Mouse (Mus musculus): ENCODE measurements around the gene Tmem151b.

Gene Tmem151b

DNA sequence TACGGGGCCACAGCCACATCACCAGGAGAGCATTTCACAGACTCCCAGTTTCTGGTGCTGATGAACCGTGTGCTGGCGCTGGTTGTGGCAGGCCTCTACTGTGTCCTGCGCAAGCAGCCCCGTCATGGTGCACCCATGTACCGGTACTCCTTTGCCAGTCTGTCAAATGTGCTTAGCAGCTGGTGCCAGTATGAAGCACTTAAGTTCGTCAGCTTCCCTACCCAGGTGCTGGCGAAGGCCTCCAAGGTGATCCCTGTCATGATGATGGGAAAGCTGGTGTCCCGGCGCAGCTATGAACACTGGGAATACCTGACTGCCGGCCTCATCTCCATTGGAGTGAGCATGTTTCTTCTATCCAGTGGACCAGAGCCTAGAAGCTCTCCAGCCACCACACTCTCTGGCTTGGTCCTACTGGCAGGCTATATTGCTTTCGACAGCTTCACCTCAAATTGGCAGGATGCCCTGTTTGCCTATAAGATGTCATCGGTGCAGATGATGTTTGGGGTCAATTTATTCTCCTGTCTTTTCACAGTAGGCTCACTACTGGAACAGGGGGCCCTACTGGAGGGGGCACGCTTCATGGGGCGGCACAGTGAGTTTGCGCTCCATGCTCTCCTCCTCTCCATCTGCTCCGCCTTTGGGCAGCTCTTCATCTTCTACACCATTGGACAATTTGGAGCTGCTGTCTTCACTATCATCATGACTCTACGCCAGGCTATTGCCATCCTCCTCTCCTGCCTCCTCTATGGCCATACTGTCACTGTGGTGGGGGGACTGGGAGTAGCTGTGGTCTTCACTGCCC lies 17.1 kb upstream of the Tmem151b start:
- in situ Hi-C loops (cut with MboI, MseI): no loop called here

DNA sequence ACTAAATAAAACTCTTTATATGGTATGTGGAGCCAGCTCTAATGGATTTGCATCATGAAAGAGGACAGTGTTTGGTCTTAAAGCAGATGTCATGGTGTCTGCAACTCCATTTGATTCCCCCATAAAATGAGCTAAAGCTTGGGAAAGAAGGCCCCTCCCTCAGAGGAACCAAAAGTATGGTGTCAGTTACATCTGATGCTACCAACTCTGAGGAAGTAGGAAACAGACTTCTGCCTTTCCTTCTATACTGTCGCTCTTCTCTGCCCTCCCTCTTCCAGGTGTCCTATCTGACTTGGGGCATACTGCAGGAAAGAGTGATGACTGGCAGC lies 16.5 kb upstream of the Tmem151b start:
- in situ Hi-C loops (cut with MboI, MseI): no loop called here

DNA sequence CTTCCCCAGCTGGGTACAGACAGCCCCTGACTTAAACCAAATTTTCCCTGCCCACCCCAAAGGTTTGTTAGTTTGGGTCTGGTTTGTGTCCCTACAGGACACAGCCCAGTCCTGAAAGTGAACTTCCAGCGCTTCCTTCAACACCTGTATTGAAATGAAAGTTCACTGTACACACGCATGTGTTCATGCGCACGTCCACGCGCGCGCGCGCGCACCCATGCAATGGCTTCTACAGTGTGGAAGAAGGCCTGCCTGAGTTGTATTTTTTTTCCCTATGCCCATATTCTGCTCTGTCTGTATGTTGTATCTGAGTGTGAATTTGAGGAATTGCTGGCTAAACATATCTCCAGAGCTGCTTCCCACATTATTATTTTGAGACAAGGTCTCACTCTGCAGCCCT lies 15.6 kb upstream of the Tmem151b start:
- in situ Hi-C loops (cut with MboI, MseI): no loop called here

DNA sequence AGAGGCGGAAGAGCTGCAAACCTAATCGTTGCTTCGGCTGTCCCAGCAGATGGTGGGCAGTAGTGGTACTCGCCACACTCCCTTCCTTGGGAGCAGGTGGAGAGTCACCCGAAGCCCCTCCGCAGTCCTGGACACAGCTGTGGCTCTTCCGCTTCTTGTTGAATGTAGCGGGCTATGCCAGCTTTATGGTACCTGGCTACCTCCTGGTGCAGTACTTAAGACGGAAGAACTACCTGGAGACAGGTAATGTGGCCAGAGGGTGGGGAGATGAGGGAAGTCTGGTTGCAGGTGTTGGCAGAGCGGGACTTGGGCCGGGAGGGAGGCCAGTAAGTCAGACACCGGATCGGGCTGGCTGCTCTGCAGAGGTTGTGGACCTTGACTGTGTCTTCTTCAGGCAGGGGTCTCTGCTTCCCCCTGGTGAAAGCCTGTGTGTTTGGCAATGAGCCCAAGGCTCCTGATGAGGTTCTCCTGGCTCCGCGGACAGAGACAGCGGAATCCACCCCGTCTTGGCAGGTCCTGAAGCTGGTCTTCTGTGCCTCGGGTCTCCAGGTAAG lies 15.1 kb upstream of the Tmem151b start:
- in situ Hi-C loops (cut with MboI, MseI): no loop called here

DNA sequence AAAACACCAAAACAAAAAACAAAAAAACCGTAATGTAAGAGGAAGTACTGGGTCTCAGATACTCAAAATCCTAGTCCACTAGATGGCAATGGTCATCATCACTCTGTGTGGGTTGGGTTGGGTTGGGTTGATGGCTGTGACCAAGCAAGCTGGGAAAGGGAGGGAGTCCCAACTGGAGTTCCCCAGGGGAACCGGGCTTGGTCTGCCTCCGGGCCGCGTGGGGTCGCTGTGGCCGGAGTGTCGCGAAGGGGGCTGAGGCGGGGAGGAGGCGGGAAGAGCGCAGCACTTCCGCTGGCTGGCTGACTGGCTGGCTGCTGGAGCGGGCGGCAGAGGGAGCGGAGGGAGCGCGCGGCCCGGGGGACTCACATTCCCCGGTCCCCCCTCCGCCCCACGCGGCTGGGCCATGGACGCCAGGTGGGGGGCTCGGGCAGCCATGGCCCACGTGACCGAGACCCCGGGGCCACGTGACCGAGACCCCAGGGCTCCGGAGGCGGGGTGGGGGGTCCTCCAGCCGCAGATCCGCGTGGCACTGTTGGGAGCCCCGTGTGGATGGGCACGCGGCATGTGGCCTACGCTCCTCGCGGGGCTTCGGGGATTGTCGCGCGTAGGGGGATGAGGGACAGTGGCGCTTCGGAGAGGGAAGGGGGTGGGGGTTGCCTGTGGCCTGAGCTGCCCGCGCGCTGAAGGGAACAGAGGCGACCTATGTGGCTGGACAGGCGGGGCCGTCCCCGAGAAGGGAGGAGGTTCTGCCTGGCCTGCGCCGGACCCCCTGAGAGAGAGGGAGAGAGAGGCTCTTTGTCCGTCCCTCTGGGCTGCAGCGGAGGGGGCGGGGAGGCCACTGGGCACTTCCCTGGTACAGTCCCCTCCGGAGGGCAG lies 14.4 kb upstream of the Tmem151b start, which contains the start of gene Slc35b2:
TSS of gene Slc35b2 (plus strand) at position 220 of the 876 bp plus-strand sequence.
- in situ Hi-C loops (cut with MboI, MseI): no loop called here

DNA sequence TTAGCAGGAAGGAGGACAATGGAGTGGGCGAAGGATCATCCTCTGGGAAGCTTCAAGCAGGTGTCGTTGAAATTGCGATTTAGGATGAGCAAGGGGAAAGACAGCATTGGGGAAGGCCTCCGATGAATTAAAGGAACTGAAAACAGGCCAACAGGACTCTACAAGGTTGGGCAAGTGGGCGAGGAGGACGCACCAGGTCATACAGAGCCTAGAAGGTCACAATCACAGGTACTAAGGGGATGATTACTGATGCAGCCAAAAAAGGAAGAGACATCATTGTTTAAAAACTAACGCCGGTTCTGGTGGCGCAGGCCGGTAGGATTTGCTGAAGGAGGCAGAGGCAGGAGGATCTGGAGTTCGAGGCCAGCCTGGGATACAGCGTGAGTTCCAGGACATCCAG lies 13.7 kb upstream of the Tmem151b start:
- in situ Hi-C loops (cut with MboI, MseI): no loop called here

DNA sequence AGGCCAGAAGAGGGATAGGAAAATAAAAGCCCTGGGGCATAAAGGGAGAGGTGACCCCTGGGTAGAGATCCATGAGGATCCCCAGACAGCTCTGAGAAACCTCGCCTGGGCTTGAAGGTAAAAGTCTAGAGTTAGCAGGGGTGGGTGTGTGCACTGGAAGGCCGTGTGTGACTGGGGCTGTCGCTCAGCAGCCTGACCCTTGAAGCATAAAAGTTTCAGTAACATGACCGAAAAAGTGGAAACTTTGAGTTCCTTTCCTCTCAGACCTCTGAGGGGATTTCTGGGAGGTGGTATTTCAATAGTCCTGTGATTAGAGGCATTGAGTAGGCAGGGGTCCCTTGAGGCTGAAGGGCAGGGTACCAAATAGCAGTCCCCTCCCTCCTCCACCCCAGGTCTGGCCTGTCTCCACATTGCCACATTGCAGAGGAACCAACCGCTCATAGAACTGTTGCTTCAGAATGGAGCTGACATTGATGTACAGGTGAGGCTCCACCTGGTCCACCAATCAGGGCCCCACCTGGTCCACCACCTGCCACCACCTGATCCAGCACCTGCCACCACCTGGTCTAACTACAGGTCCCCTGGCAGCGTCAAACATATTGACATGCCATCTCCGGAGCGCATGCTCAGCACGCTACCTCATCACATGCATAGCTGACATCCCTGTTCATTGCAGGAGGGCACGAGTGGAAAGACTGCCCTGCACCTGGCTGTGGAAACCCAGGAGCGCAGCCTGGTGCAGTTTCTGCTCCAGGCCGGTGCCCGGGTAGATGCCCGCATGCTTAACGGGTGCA lies 10.5 kb upstream of the Tmem151b start:
- in situ Hi-C loops (cut with MboI, MseI): no loop called here

DNA sequence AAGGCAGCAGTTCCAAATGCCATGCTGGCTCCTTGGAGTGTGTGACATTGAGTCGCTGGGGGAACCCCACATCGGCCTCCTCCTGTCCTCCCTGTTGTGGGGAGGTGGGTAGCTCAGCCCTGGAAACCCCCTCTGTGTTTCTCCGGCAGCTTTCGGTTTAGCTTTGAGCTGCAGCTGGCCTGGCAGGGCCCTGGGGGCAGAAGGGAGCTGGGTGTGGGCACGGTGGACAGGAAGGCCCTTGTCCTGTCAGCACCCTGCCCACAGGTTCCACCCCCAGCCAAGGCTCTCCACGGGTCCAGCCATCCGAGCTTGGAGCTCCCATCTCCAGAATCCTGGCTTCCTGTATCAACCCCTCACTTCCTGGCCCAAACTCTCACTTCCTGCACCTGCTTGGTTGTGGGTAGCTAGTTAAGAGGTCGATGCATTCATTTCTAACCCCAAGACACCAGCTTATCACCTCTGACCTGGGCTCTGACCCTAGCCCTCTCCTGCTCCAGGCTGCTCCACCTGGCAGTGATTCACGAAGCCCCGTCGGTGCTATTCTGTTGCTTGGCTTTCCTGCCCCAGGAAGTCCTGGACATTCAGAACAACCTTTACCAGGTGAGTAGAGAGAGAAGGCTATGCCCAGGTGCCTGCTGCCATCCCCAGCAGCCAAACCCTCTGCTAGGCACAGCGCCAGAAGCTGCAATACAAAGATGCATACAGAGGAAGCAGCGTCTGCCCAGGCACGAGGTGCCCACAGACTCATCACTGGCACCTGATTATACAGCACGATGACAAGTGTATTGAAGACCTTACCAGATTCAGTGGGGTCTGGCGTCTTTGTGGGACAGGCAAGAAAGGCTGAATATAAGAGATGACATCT lies 8.8 kb upstream of the Tmem151b start:
- in situ Hi-C loops (cut with MboI, MseI): no loop called here

DNA sequence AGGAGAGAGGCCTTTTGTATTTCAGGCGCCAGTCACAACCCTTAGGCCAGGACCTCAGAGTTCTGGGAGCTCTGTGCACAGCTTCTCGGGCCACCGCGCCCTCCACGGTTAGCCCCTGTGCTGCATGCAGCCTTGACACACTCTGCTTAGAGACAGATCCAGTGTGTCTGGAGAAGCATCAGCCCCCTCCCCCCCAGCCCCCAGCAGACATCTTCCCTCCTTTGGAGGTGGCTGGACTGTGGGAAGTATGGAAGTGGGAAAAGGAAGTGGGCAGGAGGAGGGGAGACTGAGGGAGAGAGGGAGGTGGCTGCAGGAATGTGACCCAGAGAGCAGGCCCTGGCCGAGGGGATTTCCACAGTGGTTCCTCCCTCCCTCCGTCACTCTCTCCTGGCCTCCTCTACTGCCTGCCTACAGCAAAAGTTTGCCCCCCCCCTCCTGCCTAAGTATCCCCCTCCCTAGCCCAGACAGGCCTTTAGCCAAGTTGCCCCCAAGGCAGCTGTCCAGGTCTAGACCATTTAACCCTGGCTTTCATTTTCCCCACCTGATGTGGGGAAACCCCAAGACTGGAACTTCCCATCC lies 7.9 kb upstream of the Tmem151b start:
- in situ Hi-C loops (cut with MboI, MseI): no loop called here

DNA sequence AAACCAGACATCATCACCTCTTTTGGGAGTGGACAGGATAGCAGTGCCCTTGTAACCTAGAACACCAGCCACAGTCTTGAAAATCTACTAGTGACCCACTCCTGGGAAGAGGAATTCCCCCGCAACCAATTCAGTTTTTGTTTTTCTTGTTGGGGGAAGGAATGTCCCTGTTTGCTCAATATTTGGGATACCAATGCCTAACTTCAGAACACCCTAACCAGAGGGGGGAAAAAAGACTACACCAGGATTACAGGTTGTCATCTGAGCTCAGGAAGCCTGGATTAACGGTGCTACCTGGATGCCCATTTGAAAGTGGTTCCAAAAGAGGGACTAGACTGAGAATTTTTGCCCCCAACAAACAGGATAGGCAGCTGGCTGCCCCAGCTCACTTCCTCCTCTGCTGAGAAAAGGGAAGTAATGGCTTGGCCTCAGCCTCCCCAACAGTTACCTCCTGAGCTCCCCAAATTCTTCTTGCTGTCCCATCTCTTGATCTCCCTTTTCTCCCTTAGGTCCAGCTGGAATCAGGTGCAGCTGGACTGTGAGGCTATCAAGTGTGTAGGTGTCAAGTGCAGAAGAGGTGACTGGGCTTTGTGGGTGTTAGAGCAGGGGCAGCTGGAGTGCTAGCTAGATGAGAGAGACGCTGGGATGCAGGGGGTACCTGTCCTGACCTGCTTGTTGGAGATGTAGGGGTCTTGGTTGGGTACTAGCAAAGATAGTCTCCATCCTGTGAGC lies 7.2 kb upstream of the Tmem151b start:
- in situ Hi-C loops (cut with MboI, MseI): no loop called here

DNA sequence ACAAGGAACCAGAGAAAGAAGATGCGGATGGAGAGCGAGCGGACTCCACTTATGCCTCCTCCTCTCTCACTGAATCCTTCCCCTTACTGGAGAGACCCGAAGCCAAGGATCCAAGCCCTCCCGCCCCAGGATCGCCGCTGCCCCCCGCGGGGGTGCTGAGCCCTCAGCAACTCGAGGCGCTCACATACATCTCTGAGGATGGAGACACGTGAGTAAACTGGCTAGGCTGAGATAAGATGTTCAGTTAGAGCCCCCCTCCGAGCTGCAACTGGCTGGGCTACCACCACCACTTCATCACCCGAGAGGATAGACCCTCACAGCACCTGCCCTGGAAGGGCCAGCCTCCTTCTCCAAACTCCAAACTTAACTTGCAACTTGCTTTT lies 6.6 kb upstream of the Tmem151b start:
- in situ Hi-C loops (cut with MboI, MseI): no loop called here

DNA sequence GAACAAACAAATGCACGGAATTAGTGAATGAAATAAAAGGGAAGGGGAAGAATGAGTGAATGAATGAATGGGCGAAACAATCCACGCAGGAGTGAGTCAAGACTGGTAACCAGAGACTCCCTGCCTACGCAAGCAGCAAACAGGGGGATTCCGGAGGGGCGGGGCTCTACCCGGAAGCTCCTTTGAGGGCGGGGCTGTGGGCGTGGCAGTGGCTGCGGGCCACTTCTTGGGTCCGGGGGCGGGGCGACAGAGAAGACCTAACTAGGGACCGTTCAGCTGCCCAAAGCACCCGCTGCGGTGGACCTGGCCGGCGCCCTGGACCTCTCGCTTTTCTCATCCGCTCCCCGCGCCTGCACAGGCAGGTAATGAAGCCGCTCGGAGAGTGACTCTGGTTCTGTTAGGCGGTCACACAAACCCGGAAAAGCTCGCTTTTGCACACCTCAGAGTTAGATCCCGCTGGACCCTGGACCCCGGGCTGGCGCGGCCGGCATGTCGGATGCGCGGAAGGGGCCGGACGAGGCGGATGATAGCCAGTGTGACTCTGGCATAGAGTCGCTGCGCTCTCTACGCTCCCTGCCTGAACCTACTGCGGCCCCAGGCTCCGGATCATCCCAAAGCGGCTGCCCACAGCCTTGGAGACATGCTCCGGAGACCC lies 6.1 kb upstream of the Tmem151b start, which contains the start of gene Nfkbie:
TSS of gene Nfkbie (plus strand) at position 252 of the 655 bp plus-strand sequence.
- in situ Hi-C loops (cut with MboI, MseI): no loop called here

DNA sequence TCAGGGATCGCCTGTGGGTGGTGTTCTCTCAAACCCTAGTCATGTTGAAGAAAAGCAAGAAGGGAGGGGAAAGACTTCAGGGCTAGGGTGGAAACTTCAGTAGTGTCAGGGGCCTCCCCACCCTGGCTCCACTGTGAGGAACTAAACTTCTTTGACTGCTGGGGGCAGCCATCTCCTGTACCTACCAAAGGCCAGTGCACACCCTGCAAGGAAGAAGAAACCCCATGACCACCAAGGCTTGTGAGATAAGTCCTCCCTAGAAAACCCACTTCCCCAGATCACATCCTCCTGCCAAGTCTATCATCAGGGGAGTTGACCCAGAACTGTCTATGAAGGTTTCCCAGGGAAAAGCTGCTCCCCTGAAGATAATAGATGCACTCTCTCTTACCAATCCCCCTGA lies 4.9 kb upstream of the Tmem151b start:
- in situ Hi-C loops (cut with MboI, MseI): loop anchor here (5.0 kb wide), 1 partner anchor 77 kb away; the partner anchor contains the start of gene Spats1 (in 2 of the 2)

DNA sequence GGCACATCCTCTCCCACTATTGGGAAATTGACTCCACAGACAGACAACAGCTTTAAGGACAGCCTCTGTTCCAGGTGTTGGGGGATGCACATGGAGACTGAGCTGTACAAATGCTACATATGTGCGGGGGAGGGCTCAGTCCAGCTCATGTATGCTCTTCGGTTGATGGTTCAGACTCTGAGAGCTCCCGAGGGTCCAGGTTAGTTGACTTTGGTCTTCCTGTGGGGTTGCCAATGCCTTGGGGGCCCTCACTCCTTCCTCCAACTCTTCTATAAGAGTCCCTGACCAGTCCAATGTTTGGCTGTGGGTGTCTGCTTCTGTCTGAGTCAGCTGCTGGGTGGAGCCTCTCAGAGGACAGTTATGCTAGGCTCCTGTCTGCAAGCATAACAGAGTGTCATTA lies 3.6 kb upstream of the Tmem151b start:
- in situ Hi-C loops (cut with MboI, MseI): loop anchor here (5.0 kb wide), 1 partner anchor 76 kb away; the partner anchor contains the start of gene Spats1 (in 2 of the 2)

DNA sequence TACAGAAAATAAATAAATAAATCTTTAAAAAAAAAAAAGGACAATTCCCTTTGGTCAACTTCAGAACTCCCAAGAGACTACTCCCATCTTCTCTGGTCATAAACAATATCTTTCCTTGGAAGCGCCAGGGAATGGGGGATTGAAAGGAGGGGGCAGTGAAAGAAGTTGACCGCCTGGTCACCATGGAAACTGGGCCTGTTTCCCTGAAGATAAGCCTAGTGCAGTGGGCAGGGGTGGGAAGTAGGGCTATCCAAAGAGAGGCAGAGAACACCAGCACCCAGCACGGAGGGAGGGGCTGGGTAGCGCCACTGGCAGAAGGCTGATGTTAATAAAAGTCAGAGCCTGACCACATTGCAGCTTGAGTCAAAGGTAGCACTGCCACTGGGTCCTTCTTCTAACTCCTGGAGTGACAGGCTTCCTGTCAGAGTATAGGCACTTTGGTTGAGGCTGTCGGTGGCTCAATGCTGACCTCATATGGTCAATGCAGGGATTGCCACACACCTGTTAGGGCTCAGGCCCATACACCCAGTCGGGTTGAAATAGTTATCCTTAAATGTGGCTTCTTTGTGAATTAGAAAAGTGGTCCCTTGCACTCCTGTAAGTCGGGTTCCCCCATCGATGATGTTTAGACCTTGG lies 2.5 kb upstream of the Tmem151b start:
- in situ Hi-C loops (cut with MboI, MseI): loop anchor here (5.0 kb wide), 1 partner anchor 75 kb away; the partner anchor contains the start of gene Spats1 (in 2 of the 2)

DNA sequence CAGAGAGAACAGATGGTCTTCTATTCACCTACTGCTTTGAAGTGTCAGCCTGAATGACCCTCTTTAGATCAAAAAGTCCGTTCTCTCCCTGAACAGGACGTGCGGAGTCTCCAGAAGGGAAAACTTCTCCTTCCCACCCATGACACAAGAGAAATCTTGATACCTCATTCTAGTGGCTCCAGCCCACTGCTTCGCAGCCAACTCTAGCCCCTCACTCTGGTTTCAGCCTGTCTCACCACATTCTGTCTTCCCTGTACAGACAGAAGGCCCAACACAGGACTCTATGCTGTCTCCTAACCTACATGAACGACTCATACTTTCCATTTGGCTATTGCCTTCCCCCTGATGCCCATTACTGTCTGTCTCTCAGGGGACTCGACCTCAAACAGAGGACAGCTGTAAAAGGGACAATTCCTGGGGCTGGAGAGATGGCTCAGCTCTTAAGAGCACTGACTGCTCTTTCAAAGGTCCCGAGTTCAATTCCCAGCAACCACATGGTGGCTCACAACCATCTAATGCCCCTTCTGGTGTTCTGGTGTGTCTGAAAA lies 1.8 kb upstream of the Tmem151b start:
- in situ Hi-C loops (cut with MboI, MseI): loop anchor here (5.0 kb wide), 1 partner anchor 74 kb away; the partner anchor contains the start of gene Spats1 (in 2 of the 2)

DNA sequence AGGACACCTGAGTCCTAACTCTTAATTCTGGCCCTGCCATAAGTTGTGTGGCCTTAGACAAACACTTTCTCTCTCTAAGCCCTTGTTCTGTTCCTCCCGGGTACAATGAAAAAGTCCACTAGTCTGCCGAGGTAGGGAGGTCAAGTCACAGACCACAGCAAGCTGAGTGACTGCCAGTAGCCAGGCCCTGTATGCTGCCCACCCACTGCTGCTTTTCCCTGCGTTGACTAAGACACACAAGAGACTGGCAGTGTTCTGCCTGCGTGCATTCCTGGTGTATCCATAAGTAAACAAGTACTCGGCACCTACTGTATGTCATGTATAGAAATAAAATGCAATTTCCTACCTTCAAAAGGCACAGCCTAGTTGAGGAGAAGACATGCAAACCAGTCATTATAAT lies 776 bp upstream of the Tmem151b start:
- in situ Hi-C loops (cut with MboI, MseI): loop anchor here (5.0 kb wide), 1 partner anchor 73 kb away; the partner anchor contains the start of gene Spats1 (in 2 of the 2)
